18 mouse cellular contexts compared by ENCODE assay signal in the genomic region with DNA sequence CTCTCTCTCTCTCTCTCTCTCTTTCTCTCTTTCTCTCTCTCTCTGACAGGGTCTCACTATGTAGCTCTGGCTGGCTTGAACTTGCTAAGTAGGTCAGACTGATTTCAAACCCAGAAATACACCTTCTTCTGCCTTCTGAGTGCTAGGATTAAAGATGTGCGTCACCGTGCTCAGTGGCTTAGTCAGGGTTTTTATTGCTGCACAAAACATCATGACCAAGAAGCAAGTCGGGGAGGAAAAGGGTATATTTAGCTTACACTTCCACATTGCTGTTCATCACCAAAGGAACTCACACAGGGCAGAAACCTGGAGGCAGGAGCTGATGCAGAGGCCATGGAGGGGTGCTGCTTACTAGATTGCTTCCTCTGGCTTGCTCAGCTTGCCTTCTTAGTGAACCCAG. TPM values are rescaled to one million over a fixed set of nuclear protein-coding genes. Genes with fewer than 3 reads are reported as not detected.
"Had no signal": no experiment of that assay in that cellular context is flagged by ENCODE, and none has a peak within 500 bp of the region (broad histone marks: within the 10 kb centered on the region; RNA-seq: fewer than 3 reads in every experiment).

No protein-coding gene starts in this region.

RNA-seq across cellular contexts. Expression of gene Gm525, which starts 9.1 kb away (rescaled TPM):
- polyA plus RNA-seq: limb, embryonic 10.5 days; limb, embryonic 11.5 days; liver, adult 2 months; liver, embryonic 11.5 days; liver, embryonic 12.5 days; liver, embryonic 13.5 days; liver, embryonic 14.5 days; liver, embryonic 15.5 days; lung, embryonic 14.5 days; macrophage; midbrain, embryonic 10.5 days; midbrain, embryonic 11.5 days; midbrain, embryonic 12.5 days; midbrain, embryonic 13.5 days; midbrain, embryonic 14.5 days; midbrain, embryonic 15.5 days; midbrain, embryonic 16.5 days; myocyte had no signal
